Mouse (Mus musculus) gastrocnemius, postnatal 4 days (tissue): ENCODE measurements at regions not wholly inside any gene's neighbourhood (a gene's known extent, or its start where the extent isn't known, plus 50 kb on each side); places are given as distances from the start of the nearest gene placed in this dataset.

Experiments used
- DNase-seq, 2 experiments: peaks; one replicate each; pipeline ENCODE4 v3.0.0; 2021 to 2022; ENCODE audit warnings: low spot score in 2 of 2, mixed read lengths in 2 of 2

DNA sequence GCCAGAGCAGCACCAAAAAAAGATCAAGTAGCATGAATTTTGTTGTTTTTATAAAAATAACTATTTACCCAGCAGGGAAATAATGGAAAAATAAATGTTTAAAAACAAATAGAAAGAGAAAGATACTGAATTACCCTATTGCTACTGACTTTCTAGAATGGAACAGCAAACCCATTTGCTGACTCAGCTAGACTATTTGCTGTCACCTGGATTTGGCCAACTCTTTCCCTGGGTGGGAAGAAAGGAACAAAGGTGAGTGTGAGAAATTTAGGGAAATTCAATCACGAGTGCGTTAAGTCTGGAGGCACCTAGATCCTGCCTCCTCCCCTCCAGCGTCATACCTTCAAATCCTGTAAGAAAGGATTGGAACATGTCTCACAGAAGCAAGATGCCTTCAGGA, 110.2 kb downstream of the Tmsb4x start:
- no peak for DNase-seq

DNA sequence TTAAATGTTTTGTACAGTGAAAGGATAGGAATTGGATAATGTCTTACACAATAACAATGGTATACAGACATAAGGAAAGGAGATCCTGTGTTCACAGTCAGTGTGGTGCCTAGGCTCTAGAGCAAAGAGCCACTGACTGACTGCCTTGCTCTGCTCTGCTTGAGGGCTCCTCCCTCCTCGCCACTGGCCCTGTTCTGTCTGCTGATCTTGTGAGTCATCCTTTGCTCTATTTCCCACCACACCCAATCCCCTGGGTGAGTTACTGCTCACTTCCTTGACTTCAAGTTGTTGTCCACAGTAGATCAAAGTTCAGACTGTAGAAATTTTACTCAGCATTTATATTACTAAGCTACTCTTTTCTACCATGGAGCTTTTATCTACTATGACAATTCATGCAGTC, 117.3 kb downstream of the Tmsb4x start:
- peak in 1 of 2 experiments; percentile 24 for DNase-seq

DNA sequence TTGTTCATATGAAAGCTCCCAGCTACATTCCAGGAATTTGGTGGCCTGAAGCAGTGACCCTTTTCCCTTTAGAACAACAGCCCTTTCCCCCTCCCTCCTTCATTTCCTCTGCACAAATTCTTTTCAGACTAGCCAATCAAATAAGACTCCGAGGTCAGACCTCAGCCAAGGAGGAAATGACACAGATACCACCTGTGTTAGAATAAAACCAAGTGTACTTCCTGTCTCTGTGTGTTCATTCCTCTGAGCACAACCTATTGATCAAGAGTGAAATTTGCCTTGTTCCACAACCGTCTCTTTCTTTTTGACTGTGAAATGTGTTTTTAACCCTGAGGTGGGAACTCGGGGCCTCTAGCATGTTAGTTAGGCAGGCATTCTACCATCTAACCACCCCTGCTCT, 120.2 kb downstream of the Tmsb4x start:
- DNase-seq, result no peak

DNA sequence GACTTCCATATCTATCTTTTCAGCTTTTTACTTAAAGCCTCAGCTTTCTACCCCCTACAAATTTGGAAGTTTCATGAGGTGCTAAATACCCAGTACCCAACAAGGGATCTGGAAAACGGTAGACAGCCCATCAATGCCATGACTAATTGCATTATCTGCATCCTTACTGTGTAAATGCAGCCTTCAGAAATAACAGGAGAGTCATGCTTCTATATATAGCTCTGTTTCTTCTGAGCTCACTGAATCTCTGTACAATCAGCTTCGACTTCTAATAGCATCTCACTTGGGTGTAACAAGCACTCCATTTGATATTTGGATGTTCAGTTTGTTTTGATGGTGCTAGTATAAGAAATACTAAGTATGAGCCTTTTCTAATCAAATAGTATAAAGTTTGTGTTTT, 120.7 kb downstream of the Tmsb4x start:
- no peak for DNase-seq

- DNase-seq, result no peak
Measured at GRCm38 (mm10) chrX:167080821-167081220, 128.3 kb downstream of the Tmsb4x start.

DNA sequence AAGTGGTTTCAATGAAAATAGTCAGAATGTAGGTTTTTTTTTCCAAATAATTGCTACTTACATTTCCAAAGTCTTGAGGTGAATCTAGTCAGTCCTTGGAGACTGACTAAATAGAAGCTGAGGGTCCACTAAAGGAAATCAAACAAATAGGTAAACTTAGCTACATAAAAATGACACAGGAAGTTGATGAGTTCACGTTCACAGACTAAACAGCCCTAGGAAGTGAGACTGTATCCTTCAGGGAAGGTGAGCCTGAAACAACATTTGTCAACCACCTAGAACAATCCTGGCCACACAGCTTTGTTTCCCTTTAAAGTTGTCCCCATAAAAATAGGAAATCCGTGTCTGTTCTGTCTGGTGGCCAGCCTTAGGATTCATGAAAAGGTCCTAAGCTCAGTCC, 140.0 kb downstream of the Tmsb4x start:
- DNase-seq, result no peak

DNA sequence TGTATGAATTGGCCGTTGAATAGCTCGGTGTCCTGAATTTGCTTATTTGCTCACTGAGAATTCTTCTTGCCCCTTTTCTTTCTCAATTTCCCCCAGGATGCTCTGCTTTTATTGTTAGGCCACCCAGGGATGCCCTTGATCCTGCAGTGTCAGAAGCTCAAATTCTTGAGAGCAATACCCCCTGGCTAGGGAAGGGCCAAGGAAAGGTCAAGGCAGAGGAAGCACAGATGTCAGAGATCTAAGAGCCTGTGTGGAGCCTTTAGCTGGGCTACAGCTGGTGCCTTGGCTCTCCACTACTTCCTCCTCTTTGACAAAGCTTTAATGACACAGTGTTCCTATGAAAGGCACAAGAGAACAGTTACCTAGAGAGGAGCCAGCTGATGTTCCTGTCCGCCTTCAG, 141.2 kb downstream of the Tmsb4x start:
- DNase-seq, result no peak

GRCm38 (mm10) chrX:167063881-167064280, 145.2 kb downstream of the Tmsb4x start:
- no peak for DNase-seq

GRCm38 (mm10) chrX:167052456-167052855, 156.7 kb downstream of the Tmsb4x start:
- DNase-seq, result no peak

DNA sequence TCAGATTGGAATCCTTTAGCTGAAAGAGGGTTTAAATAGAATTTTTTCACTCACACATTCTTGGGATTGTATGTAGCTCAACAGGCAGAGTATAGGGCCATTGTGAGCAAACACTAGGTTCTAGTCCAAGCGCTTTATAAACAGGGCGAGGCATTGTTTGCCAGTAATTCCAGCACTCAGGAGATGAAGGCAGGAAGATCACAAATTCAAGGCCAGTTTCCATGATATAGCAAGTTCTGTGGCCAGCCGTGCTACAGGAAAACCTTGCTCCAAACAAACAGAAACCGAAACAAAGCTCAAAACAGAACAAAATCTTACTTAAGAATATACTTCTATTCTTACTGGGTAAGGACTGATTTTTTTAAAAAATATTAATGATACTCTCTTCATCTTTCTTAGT, 159.0 kb downstream of the Tmsb4x start:
- no peak for DNase-seq

DNA sequence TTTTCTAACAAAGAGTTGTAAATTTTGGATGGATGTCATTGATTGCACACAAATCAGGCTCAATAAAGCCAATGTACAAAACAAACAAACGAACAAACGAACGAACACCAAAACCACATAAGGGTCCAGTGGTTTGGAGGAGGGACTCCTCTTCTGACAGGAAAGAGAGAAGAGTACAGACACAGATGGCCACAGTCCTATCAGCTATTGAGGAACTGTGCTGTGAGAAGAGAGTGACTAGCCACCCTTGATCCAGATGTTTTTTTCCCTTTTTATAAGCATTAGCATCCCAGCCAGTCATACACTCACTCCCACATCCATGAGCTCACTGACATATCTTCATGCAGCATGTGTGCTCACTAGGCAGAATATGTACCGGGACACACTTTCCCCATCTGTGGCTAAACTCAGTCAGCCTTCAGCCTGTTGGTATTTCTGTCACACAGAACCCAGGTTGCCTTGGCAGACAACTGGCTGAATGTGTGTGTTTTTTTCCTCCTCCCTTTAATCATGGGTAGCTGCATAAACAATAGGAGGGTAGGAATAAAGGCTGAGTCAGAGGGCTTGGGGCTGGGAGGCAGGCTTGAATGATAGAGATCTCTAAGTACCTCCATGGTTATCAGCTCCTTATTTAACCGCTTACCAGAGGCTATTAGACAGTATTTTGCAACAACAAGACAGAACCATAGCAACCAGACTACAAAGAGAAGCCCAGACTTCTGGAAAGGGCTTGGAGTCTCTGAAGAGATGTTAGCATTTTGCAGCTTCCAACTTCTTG, 159.7 kb downstream of the Tmsb4x start:
- no peak for DNase-seq

- no peak for DNase-seq
Measured at GRCm38 (mm10) chrX:167037971-167038370, 171.1 kb downstream of the Tmsb4x start.

GRCm38 (mm10) chrX:167036355-167036754, 172.8 kb downstream of the Tmsb4x start:
- DNase-seq, result no peak

DNA sequence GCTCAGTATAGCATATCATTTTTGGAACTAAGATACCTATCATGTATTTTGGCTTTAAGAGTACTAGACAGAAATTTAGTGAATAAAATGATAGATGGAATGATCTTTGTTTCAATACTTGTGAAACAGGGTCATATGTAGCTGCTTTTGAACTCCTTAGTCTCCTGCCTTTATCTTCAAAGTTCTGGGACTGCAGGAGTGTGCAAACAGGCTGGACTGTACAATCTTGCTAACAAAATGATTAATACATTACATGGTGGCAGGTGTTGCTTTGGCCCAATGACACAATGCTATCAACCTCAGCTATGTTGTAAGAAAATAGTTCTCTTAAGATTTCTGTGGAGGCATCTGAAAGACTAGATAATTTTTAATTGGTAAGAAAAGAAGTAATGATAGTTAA, 173.5 kb downstream of the Tmsb4x start:
- no peak for DNase-seq

GRCm38 (mm10) chrX:167033091-167033490, 176.0 kb downstream of the Tmsb4x start:
- DNase-seq, result no peak

DNA sequence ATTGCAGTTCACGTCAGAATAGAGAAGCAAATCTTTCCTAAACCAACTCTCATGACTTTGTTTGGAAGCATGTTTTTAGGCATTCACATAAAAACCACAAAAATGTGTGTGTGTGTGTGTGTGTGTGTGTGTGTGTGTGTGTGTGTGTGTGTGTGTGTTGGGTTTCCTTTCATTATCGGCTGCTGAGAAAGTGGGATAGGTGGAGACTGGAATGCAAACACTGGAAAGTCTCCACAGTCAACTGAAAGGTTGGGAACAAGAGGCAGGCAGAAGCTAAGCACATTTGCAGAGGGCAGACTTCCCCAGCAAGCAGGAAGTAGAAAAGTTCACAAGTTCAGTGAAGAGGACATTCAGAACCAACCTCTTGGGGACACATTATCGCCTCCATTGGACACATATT, 176.5 kb downstream of the Tmsb4x start:
- DNase-seq, result no peak

- DNase-seq, result no peak
Measured at GRCm38 (mm10) chrX:167031543-167031942, 177.6 kb downstream of the Tmsb4x start.

GRCm38 (mm10) chrX:167015602-167016001, 193.5 kb downstream of the Tmsb4x start:
- DNase-seq, result no peak

- no peak for DNase-seq
Measured at GRCm38 (mm10) chrX:167014322-167014721, 194.8 kb downstream of the Tmsb4x start.

- DNase-seq, result no peak
Measured at GRCm38 (mm10) chrX:167012891-167013290, 196.2 kb downstream of the Tmsb4x start.

GRCm38 (mm10) chrX:167011977-167012542, 197.1 kb downstream of the Tmsb4x start:
- no peak for DNase-seq

DNA sequence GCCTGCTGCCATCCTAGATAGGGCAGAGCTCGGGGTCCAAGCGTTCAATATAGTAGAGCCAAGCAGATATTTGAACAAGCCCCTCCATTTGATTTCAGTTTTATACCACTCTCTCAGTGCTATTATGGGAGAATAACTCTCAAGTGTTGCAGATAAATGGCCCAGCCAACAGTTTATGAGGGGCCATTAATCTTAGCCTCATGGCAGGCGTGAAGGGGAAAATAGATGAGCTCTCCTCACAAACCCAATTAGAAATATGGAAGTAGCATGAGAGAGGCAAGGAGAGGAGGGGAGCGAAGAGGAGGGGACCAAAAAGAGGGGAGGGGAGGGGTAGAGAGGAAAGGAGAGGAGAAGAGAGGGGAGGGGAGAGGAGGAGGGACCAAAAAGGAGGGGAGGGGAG, 213.3 kb downstream of the Tmsb4x start:
- no peak for DNase-seq

GRCm38 (mm10) chrX:166981003-166981402, 228.1 kb downstream of the Tmsb4x start:
- DNase-seq, result no peak
